Mouse (Mus musculus) granulocyte monocyte progenitor cell, adult 5-6 weeks (primary cell): ENCODE data around the gene A330070K13Rik. TPM values are rescaled to one million over a fixed set of nuclear protein-coding genes. Genes with fewer than 3 reads are reported as not detected.

Source experiments
- ATAC-seq: replicated peaks from 2 replicates; pipeline ENCODE4 v1.8.0; 2016; ENCODE audit warnings: mild to moderate bottlenecking, moderate TSS enrichment, inconsistent platforms; ENCODE audit not compliant: poor library complexity, severe bottlenecking
- total RNA-seq, 2 experiments: library from RNA; stranded (forward) in 1 of 2; stranded (reverse) in 1 of 2; fragments of 200-712, 200-1000 nt in 1 of 2; fragments of >200 nt in 1 of 2; fragmentation: Nextera tagmentation in 1 of 2; gene quantifications; 2 replicates each; pipeline ENCODE4 v1.2.3; 2014 to 2017

Gene A330070K13Rik
- total RNA-seq (2014; fragmentation: Nextera tagmentation): not detected in 2 replicates
- total RNA-seq (2017): not detected in 2 replicates

GRCm38 (mm10) chr5:130384222-130384912 is at the start of gene A330070K13Rik:
Gene A330070K13Rik (minus strand): TSS chr5:130384631.
- ATAC-seq: no peak

- ATAC-seq: no peak
Measured at GRCm38 (mm10) chr5:130411516-130411915, 27.1 kb upstream of the A330070K13Rik start.

- ATAC-seq: no peak
Measured at GRCm38 (mm10) chr5:130409706-130410105, 25.3 kb upstream of the A330070K13Rik start.

GRCm38 (mm10) chr5:130405201-130405600 is 20.8 kb upstream of the A330070K13Rik start:
- peak; percentile 77 for ATAC-seq

- no peak for ATAC-seq
Measured at GRCm38 (mm10) chr5:130400136-130400917, 15.9 kb upstream of the A330070K13Rik start.

- no peak for ATAC-seq
Measured at GRCm38 (mm10) chr5:130395142-130395541, 10.7 kb upstream of the A330070K13Rik start.

GRCm38 (mm10) chr5:130394386-130394785 is 10.0 kb upstream of the A330070K13Rik start:
- no peak for ATAC-seq

- no peak for ATAC-seq
Measured at GRCm38 (mm10) chr5:130393618-130394355, 9.4 kb upstream of the A330070K13Rik start.

- ATAC-seq: no peak
Measured at GRCm38 (mm10) chr5:130386418-130386817, 2.0 kb upstream of the A330070K13Rik start.

GRCm38 (mm10) chr5:130375411-130375810 is 9.0 kb downstream of the A330070K13Rik start:
- ATAC-seq: no peak

- ATAC-seq: no peak
Measured at GRCm38 (mm10) chr5:130369237-130369636, 15.2 kb downstream of the A330070K13Rik start, which contains the start of gene Caln1. Gene Caln1 (plus strand): TSS chr5:130369455.

GRCm38 (mm10) chr5:130368236-130368635 is 16.2 kb downstream of the A330070K13Rik start:
- no peak for ATAC-seq

GRCm38 (mm10) chr5:130363773-130364172 is 20.7 kb downstream of the A330070K13Rik start:
- ATAC-seq: no peak

- ATAC-seq: no peak
Measured at GRCm38 (mm10) chr5:130363111-130363510, 21.3 kb downstream of the A330070K13Rik start.

GRCm38 (mm10) chr5:130355223-130355622 is 29.2 kb downstream of the A330070K13Rik start:
- ATAC-seq: no peak

- ATAC-seq: no peak
Measured at GRCm38 (mm10) chr5:130345871-130346270, 38.6 kb downstream of the A330070K13Rik start.

- peak; percentile 17; the same call in 1 of the 2 replicates for ATAC-seq
Measured at GRCm38 (mm10) chr5:130344999-130345398, 39.4 kb downstream of the A330070K13Rik start.

GRCm38 (mm10) chr5:130340656-130341055 is 43.8 kb downstream of the A330070K13Rik start:
- no peak for ATAC-seq

GRCm38 (mm10) chr5:130335462-130335861 is 49.0 kb downstream of the A330070K13Rik start:
- ATAC-seq: no peak

- no peak for ATAC-seq
Measured at GRCm38 (mm10) chr5:130333971-130334370, 50.5 kb downstream of the A330070K13Rik start.

GRCm38 (mm10) chr5:130333566-130333965 is 50.9 kb downstream of the A330070K13Rik start:
- ATAC-seq: no peak
